Mouse (Mus musculus) lung, embryonic 16.5 days (tissue): ENCODE measurements around the gene Pih1d2. TPM values are rescaled to one million over a fixed set of nuclear protein-coding genes. Genes with fewer than 3 reads are reported as not detected.
"Not testable (repeated sequence)": the region's sequence is repeated elsewhere in the genome, so short reads cannot be mapped to it uniquely, and the experiment has no call there.

Source experiments
- ATAC-seq: fragments of 200-750 bp; cut with Nextera tagmentation; 2 replicates; pipeline ENCODE4 v1.8.0; 2017; ENCODE audit warnings: low read depth, mild to moderate bottlenecking, moderate library complexity
- H3K27ac ChIP-seq: fragments of 300-500 bp; sonication (generic); 2 replicates; pipeline ENCODE4 v1.5.1; 2014; ENCODE audit warnings: mild to moderate bottlenecking, control low read depth, low read length
- H3K27me3 ChIP-seq: fragments of 300-500 bp; sonication (generic); 2 replicates; pipeline ENCODE4 v1.6.1; 2014; ENCODE audit warnings: low read depth, low read length, mixed read lengths; ENCODE audit not compliant: control insufficient read depth, insufficient read depth
- H3K36me3 ChIP-seq: fragments of 300-500 bp; sonication (generic); 2 replicates; pipeline ENCODE4 v1.6.1; 2014; ENCODE audit warnings: low read length; ENCODE audit not compliant: control insufficient read depth, insufficient read depth
- H3K4me1 ChIP-seq: fragments of 300-500 bp; sonication (generic); replicated peaks from 2 replicates; pipeline ENCODE4 v1.6.1; 2014; ENCODE audit warnings: low read length, mixed read lengths; ENCODE audit not compliant: control insufficient read depth, insufficient read depth
- H3K4me2 ChIP-seq: fragments of 300-500 bp; sonication (generic); 2 replicates; pipeline ENCODE4 v1.6.1; 2014; ENCODE audit warnings: low read depth, low read length, control low read depth
- H3K4me3 ChIP-seq: fragments of 300-500 bp; sonication (generic); 2 replicates; pipeline ENCODE4 v1.5.1; 2014; ENCODE audit warnings: mild to moderate bottlenecking, low read length, control low read depth
- H3K9ac ChIP-seq: fragments of 300-500 bp; sonication (generic); 2 replicates; pipeline ENCODE4 v1.6.1; 2014; ENCODE audit warnings: low read length, control low read depth
- H3K9me3 ChIP-seq: fragments of 300-500 bp; sonication (generic); 2 replicates; pipeline ENCODE4 v1.6.1; 2016; ENCODE audit warnings: low read length; ENCODE audit not compliant: control insufficient read depth
- WGBS: fragments of 180-500 bp; shearing (Covaris S2); extraction: QIAGEN DNeasy Blood & Tissue Kit; methylation state at CpG from one replicate; pipeline ENCODE4 v1.1.7; 2014; 5-methylcytosine and 5-hydroxymethylcytosine counted together
- polyA plus RNA-seq: library from polyadenylated mRNA; unstranded; fragments of >200 nt; fragmentation: Nextera tagmentation; extraction: Ambion mirVana; gene quantifications from 2 replicates; pipeline ENCODE4 v1.2.1, GENCODE M21; 2015

Pih1d2 gene
- polyA plus RNA-seq, 1 experiment from 2014 or later: 8.7 TPM

DNA sequence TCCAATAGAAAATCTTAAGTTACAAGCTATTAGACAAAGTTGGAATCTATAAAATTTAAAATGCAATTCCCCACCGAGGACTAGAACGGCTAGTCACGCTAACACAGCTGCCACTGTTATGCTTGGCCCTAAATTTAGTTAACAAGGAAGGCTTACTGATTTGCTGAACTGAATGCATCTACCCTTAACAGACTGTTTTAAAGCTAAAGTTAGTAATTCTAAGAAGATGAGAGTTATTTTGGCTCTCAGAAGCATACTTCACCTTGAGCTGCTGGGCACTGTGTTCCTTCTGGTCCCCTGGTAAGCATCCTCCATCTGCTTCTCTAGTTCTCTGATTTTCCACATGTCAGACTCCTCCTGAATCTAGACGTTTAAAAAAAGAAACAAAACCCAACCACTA is 5.0 kb upstream of the Pih1d2 start:
- no peaks in the 10 kb centered on the region for H3K9me3 ChIP-seq

DNA sequence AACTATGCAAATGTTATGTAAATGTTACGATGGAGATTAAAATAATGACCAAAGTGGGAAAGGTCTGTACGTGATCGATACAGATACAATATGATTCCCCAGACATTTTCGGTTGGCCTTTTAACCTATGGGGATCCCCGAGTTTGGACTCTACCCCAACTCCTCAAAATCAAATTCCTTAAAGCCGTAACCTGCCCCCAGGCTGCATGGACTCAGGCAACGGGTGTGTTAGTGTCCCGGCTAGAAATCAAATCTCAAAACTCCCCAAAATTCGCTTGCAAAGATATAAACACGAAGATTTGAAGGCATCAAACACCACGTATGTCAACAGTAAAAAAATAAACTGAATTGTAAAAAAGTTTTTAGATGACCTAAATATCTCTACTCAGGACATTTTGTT is 960 bp upstream of the Pih1d2 start:
- peak overlapping the region; percentile 98; the same call in 1 of the 2 replicates for H3K27ac ChIP-seq
- H3K9me3 ChIP-seq: no peaks in the 10 kb centered on the region
- 30% methylated on average over 11 of the region's 11 CpGs for WGBS
- H3K4me3 ChIP-seq: peak overlapping the region; percentile 99
- H3K4me1 ChIP-seq: peaks cover 7% of the 10 kb centered on the region
- H3K4me2 ChIP-seq: peak overlapping the region; percentile 62
- peaks cover 15% of the 10 kb centered on the region for H3K36me3 ChIP-seq
- ATAC-seq: no peak
- H3K27me3 ChIP-seq: no peaks in the 10 kb centered on the region
- H3K9ac ChIP-seq: peak overlapping the region; percentile 98

More for the DNA sequence above, 5.0 kb upstream of the Pih1d2 start:
- 79% methylated on average over 4 of the region's 4 CpGs for WGBS
- H3K4me1 ChIP-seq: peaks cover 7% of the 10 kb centered on the region
- H3K27me3 ChIP-seq: no peaks in the 10 kb centered on the region
- H3K4me3 ChIP-seq: no peak overlapping the region
- H3K9ac ChIP-seq: no peak overlapping the region
- H3K4me2 ChIP-seq: no peak overlapping the region
- H3K27ac ChIP-seq: no peak overlapping the region
- H3K36me3 ChIP-seq: peaks cover 38% of the 10 kb centered on the region
- ATAC-seq: no peak

DNA sequence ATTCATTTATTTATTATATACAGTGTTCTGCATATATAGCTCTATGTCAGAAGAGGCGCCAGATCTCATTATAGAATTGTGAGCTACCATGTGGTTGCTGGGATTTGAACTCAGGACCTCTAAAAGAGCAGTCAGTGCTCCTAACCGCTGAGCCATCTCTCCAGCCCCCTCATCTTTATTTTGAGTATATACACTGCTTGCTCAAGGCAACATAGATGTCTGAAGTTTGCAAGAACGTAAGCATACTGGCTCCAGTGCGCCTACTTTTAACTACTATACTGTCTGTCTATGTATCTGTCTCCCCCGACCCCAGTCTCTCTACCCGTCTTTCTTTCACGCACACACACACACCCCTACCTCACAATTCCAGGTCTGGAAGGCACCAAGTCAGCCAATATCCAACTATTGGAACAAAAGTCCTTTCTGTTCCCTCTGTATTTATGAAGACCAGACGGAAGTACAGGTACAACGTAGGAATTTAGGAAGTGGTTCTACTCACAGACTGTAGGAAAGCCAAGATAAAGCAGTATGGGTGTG is 741 bp downstream of the Pih1d2 start:
- H3K27me3 ChIP-seq: no peaks in the 10 kb centered on the region
- no peak for ATAC-seq
- no peaks in the 10 kb centered on the region for H3K9me3 ChIP-seq
- peaks cover 15% of the 10 kb centered on the region for H3K36me3 ChIP-seq
- no peak overlapping the region for H3K9ac ChIP-seq
- 56% methylated on average over 9 of the region's 9 CpGs for WGBS
- H3K4me1 ChIP-seq: peaks cover 7% of the 10 kb centered on the region
- H3K4me2 ChIP-seq: peak overlapping the region; percentile 62
- no peak overlapping the region for H3K27ac ChIP-seq
- H3K4me3 ChIP-seq: peak overlapping the region; percentile 99

- H3K4me2 ChIP-seq, H3K4me1 ChIP-seq, H3K27ac ChIP-seq, H3K4me3 ChIP-seq, ATAC-seq, H3K9ac ChIP-seq, H3K9me3 ChIP-seq, H3K27me3 ChIP-seq: not testable (repeated sequence)
- 88% methylated on average over 6 of the region's 8 CpGs for WGBS
- H3K36me3 ChIP-seq: peaks cover 14% of the 10 kb centered on the region
These were observed 13.8 kb downstream of the Pih1d2 start for GRCm38 (mm10) chr9:50630903-50631302.

DNA sequence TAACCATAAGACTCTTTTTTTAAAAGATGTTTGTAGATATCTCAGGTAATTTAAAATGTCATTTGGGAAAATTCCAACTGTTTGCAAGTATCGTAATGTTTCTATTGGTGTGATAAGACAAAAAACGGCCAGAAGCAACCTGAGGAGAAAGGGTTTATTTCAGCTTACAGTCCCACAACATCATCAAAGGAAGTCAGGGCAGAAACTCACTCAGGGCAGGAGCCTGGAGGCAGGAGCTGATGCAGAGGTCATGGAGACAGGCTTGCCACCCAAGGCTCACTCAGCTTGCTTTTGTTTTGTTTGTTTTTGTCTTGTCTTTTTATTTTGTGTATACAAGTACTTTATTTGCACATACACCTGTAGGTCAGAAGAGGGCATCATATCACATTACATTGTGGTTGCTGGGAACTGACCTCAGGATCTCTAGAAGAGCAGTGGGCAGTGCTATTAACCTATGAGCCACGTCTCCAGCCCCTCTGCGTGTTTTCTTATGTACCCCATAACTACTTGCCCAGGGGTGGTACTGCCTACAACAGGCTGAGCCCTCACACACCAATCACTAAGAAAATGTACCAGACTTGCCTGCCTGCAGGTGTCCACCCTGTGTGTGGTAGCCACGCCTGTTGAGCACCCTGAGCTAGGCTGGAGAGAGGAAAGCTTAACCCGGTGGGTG is 15.0 kb downstream of the Pih1d2 start:
- 85% methylated on average over 6 of the region's 6 CpGs for WGBS
- no peaks in the 10 kb centered on the region for H3K4me1 ChIP-seq
- H3K9ac ChIP-seq: no peak overlapping the region
- H3K36me3 ChIP-seq: peaks cover 17% of the 10 kb centered on the region
- ATAC-seq: no peak
- no peak overlapping the region for H3K27ac ChIP-seq
- H3K27me3 ChIP-seq: no peaks in the 10 kb centered on the region
- no peak overlapping the region for H3K4me2 ChIP-seq
- no peak overlapping the region for H3K4me3 ChIP-seq
- no peaks in the 10 kb centered on the region for H3K9me3 ChIP-seq

DNA sequence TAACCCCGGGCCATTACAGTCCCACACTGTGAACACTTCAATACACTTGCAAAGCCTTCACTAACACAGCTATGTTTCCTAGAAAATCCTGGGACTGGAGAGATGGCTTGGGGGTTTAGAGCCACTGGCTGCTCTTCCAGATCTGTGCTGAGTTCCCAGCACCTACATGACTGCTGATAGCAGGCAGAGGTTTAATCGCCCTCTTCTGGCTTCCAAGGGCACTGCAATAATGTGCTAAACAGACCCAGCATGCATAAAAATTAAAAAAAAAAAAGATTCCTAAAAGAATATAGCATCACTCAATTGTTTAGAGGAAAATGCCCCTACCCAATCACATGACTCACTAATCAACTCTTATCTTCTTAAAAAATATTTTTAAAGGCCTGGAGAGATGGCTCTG is 15.9 kb downstream of the Pih1d2 start:
- H3K4me1 ChIP-seq: no peaks in the 10 kb centered on the region
- no peaks in the 10 kb centered on the region for H3K27me3 ChIP-seq
- 58% methylated on average over 2 of the region's 2 CpGs for WGBS
- ATAC-seq: no peak
- no peak overlapping the region for H3K4me3 ChIP-seq
- H3K27ac ChIP-seq: no peak overlapping the region
- H3K9me3 ChIP-seq: no peaks in the 10 kb centered on the region
- H3K4me2 ChIP-seq: no peak overlapping the region
- H3K9ac ChIP-seq: no peak overlapping the region
- peaks cover 17% of the 10 kb centered on the region for H3K36me3 ChIP-seq

DNA sequence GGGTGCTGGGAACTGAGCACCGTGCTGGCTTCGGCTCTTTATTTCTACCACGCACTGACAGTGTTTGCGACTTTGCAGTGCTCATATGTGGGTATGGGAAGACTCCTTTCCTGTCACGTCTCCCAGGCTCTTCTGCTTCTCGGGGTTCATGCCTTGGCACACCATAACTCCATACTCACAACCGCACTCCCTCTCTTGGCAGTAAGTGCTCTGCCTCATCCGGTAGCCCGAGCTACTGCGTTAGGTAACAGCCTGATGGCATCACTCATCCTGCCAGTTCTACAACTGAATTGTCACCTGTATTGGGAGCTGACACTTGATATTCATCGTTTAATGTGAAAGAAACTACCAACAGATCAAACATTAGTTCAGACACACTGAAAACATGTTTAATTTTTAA is 17.1 kb downstream of the Pih1d2 start:
- H3K9ac ChIP-seq: no peak overlapping the region
- H3K4me3 ChIP-seq: no peak overlapping the region
- H3K36me3 ChIP-seq: peaks cover 19% of the 10 kb centered on the region
- ATAC-seq: no peak
- no peak overlapping the region for H3K27ac ChIP-seq
- no peaks in the 10 kb centered on the region for H3K9me3 ChIP-seq
- H3K4me1 ChIP-seq: no peaks in the 10 kb centered on the region
- WGBS: 91% methylated on average over 11 of the region's 11 CpGs
- no peaks in the 10 kb centered on the region for H3K27me3 ChIP-seq
- no peak overlapping the region for H3K4me2 ChIP-seq

DNA sequence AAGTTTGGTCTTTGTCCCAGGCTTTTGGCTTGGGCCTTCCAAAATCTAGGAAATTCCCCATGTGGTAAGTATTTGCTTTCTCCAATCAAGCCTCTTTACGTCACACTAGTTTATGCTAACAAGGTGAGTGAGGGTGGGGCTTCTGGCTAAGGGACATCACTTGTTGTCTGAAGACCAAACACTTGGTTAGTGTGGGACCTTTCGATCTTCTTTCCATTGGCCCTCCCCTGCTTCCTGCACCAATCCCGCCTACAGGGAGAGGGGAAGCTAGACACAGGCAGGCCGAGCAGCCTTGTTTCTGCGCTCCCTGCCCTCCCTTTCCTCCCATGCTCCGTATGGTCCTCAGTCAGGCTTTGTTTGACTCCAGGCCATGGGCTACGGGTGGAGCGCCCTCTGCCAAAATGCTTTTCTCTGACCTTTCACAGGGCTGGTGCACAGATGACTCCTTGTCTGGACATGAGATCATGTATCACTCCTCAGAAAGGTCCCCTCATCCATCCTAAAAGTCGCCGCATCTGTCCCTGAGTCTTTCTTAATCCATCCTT is 29.8 kb downstream of the Pih1d2 start:
- H3K4me1 ChIP-seq: no peaks in the 10 kb centered on the region
- no peak overlapping the region for H3K4me3 ChIP-seq
- H3K9me3 ChIP-seq: no peaks in the 10 kb centered on the region
- no peak overlapping the region for H3K27ac ChIP-seq
- H3K27me3 ChIP-seq: no peaks in the 10 kb centered on the region
- ATAC-seq: no peak
- 85% methylated on average over 10 of the region's 10 CpGs for WGBS
- H3K4me2 ChIP-seq: no peak overlapping the region
- peaks cover 72% of the 10 kb centered on the region for H3K36me3 ChIP-seq
- no peak overlapping the region for H3K9ac ChIP-seq

GRCm38 (mm10) chr9:50650503-50650902 is 33.4 kb downstream of the Pih1d2 start:
- ATAC-seq: no peak
- Histone ChIP-seq H3K36me3 (peaks cover 57% of the 10 kb centered on the region), H3K4me3 (no peak overlapping the region), H3K4me2 (no peak overlapping the region), H3K27ac (no peak overlapping the region), H3K4me1 (no peaks in the 10 kb centered on the region), H3K9ac (no peak overlapping the region), H3K9me3 (no peaks in the 10 kb centered on the region), H3K27me3 (no peaks in the 10 kb centered on the region)
- WGBS: 94% methylated on average over 10 of the region's 10 CpGs
